Mouse (Mus musculus) embryo, embryonic 9.5 days (tissue): ENCODE measurements around the gene Nova2.

Experiments used
- DNase-seq: peaks from one replicate; pipeline ENCODE4 v3.0.0-alpha.2; 2017; ENCODE audit errors: extremely low spot score

Nova2 gene

DNA sequence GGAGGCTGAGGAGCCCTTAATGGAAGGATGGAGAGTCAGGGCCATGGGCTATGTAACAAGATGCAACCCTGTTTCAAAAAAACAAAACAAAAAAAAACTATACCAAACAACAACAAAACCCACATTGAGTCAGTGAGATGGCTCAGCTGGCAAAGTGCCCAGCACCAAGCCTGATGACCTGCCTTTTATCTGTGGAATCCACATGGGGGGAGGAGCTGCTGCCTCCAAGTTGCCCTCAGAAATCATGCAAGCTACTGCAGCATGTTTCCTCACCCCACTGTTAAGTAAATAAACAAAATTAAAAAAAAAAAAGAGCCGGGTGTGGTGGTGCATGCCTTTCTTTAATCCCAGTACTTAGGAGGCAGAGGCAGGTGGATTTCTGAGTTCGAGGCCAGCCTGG is 60.8 kb downstream of the Nova2 start:
- no peak for DNase-seq

DNA sequence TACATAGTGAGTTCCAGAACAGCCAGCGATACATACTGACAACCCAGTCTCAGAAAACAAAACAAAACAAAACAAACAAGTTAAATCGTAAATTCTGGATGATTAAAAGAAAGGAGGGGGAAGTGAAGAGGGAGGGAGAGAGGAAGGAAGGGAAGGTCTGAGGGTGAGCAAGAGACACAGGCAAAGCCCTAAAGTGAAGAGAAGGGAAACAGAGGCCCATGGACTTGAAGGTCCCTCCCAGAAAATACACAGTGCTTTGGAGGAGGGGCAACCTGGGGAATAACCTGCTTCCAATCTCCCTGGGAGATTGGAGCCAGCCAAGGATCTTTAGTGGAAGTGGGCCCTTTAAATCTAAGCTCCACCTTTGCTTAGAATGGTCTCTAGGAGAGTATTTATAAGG is 61.4 kb downstream of the Nova2 start, which contains the start of gene Nanos2:
Gene Nanos2, plus strand, starts transcription at position 301 of the 400 bp plus-strand sequence.
- no peak for DNase-seq

DNA sequence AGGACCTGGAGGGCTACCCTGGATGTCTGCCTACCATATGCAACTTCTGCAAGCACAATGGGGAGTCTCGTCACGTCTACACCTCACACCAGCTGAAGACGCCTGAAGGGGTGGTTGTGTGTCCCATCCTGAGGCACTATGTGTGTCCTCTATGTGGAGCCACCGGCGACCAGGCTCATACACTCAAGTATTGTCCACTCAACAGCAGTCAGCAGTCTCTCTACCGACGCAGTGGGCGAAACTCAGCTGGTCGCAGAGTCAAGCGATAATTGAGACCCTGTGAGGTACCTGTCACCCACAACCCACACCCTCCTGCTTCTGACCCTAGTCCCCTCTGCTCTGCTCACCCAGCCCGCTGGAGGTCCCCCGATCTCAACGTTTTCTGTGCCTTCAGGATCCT is 62.1 kb downstream of the Nova2 start:
- no peak for DNase-seq

DNA sequence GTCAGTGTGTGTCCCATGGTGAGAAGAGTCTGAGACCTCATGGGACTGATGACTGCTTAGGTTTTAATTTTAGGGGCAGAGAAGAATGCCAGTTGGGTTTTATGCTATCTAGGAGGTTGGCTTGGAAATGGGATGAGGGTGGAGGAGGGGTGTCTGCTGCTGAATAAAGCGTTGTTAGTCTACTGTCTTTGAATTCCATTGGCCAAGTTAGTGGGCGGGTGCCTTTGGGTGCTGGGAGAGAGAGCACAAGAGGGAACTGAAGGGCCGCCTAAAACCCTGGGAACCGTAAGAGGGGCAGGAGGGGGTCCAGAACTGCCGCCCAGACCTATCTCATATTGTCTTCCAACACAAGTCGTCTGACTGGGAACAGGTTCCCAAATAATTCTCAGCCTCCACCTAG is 63.1 kb downstream of the Nova2 start:
- DNase-seq: no peak

DNA sequence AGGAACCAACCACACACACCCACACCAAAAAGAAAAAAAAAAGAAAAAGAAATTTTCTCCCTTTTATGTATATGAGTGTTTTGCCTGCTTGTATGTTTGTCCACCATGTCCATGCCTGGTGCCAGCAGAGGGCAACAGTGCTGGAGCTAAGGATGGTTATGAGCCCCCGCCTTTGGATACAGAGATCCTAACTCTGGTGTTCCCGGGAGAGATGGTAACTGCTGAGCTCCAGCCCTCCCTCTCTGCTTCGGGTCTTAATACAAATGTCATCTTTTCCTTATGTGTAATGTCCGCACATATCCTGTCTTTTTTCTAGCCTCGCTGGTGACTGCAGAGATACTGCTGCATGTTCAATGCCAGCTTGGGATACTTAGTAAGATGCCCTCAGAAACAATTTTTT is 64.3 kb downstream of the Nova2 start:
- DNase-seq: peak; percentile 29

DNA sequence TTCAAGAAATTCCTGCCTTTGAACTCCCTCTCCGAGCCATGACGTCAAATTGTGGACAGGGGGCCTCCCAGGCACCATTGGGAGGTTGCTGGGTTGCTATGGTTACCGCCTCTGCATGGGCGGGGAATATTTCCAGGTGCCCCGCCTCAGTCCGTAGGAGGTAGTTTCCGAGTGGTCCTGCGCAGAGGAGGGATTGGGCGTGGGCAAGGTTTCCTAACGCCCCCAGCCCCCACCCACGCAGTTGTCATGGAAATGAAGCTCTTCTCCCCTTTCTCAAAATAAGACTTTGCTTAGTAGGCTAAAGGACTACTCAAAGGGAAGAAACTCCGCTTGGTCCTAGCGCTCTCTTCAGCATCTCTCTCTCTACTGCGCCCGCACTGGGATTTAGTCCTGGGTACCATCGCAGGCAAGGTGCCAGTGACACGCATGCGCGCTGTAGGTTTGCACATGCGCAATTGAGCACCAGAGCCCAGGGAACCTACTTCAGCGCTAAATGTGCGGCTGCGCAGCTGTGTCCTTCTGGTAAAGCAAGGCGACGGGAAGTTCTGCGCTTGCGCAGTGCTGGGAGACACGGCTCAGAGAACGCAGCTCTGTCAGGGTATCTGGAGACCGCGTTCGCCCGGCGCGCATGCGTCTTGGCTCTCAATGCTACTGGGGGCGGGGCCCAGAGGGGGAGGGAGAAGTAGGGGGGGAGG is 65.1 kb downstream of the Nova2 start, which contains the start of gene Mypop:
Gene Mypop, plus strand, starts transcription at position 645 of the 695 bp plus-strand sequence.
- peak; percentile 99 for DNase-seq

DNA sequence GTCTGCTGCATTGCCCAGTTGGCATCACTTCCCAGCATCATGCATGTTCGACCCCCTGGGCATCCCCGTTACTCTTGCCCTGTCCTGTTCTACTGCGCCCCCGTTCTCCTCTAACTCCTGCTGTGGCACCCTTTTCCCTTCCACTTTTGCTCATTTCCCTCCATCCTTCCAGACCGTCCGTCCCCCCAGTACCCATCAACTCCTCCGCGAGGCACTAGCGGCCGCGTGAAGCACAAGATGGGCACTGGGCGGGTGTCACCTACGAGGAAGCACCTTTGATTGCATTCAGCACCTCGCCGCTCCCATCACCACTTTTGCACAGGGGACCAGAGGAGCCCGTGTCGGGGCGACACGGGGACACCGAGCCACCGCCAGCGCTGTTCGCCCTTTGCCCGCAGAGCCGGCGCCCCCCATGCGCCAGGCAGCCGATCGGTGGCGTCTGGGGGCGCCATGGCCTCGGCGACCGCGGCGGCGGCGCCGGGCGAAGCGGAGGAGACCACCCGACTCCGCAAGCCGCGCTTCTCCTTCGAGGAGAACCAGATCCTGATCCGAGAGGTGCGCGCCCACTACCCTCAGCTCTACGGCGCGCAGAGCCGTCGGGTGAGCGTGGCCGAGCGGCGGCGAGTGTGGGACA is 66.1 kb downstream of the Nova2 start:
- peak; percentile 35 for DNase-seq

DNA sequence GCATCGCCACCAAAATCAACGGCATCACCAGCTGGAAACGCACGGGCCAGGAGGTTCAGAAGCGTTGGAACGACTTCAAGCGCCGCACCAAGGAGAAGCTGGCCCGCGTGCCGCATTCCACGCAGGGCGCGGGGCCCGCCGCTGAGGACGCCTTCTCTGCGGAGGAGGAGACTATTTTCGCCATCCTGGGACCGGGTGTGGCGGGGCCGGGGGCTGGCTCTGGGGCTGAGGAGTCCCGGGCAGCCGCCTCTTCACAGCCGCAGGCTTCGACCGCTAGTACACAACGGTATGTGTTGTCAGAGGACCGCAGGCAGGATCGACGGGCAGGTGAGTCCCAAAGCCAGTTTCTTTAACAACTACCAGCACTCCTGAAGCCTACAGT is 66.6 kb downstream of the Nova2 start:
- no peak for DNase-seq

DNA sequence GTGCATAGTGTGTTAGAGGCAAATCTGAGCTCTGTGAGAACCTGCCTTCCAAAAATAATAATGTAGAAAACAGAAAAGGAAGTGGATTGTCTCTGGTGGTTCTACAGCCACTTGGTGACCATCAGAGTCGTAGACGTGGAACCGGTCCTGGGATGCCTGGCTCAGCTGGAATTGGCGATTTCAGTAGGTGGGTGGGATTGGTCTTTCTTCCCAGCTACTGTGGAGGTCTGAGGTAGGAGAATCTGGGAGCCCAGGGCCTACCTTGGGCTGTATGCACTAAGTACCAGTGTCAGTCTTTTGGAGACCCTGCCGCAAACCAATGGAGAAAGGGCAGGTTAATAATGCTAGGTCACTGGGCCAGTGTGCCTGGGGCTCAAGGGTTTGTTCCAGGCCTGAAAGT is 67.3 kb downstream of the Nova2 start:
- DNase-seq: no peak

DNA sequence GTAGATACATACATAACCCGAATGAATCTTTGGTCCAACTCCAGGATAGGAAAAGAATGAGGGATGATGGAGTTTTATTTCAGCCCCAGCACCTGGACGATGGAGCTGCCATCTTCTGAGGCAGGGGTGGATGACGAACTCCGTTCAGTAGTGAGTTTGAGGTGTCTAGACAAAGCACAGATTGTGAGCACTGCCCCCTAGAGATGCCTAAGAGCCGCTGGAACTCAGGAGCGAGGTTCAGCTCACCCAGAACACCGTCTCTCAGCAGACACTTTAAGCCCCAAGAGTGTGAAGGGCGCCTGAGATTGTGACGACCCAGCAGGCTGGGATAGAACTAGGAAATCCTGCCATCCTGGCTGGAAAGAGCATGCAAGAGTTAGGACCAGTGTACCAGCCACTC is 73.1 kb downstream of the Nova2 start:
- no peak for DNase-seq

DNA sequence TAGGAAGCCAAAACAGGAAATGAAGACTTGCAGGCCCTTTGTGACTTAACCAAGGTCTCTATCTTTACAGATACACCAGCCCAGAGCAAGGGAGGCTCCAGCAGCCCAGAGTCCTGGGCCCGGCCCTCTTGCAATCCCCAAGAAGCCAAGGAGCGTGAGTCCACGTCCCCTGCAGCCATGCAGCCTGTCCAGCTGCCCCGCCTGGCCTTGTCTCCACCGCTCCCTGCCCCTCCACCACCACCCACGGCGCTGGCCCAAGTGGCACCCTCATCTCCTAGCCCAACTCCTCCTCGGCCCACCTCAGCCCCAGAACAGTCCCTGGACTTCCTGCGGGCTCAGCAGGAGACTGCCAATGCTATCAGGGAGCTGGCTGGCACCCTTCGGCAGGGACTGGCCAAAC is 74.7 kb downstream of the Nova2 start:
- no peak for DNase-seq

DNA sequence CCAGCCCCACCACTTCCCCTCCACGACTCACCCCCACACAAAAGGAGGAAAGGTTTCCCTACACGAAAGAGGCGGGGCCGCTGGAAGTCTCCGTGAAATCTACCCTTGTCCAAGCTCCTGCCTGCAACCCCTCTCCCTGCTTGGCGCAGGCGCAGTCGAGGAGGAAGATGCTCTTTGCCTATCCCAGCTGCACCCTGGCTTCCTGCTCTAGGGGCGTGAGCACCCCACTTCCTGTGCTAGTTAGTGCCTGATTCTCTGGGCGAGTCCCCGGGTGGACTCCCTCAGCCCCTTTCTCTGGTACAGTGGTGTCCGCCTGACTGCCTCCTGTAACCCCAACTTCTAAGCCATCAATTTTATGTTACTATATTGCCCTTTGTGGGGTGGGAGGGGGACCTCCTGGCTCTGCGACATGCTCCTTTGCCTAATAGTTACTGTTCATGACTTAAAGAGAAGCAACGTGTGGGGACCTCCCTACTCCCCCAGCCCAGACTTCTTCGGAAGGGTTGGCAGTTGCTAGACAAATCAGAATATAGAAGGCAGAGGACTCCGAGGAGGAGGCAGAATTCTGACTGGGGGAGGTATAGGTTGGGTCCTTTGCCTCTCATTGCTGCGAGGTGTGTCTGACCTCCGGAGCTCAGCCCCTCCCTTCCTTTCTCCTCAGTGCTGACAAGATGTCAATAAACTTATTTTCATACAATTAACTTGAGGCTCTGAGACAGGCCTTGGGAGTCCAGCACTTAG is 75.5 kb downstream of the Nova2 start:
- peak; percentile 63 for DNase-seq

DNA sequence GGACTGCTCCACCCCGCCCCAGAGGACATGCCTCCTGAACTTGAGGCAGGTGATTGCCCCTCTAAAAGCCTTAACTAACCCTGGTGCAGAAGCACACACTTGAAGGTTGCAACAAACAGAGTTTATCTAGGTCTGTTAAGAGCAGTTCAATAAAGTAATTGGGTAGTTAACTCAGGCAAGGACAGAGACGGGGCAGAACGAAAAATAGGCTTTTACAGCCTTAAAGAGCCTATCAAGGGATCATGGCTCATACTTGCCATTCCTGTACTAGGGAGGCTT is 76.1 kb downstream of the Nova2 start:
- no peak for DNase-seq

DNA sequence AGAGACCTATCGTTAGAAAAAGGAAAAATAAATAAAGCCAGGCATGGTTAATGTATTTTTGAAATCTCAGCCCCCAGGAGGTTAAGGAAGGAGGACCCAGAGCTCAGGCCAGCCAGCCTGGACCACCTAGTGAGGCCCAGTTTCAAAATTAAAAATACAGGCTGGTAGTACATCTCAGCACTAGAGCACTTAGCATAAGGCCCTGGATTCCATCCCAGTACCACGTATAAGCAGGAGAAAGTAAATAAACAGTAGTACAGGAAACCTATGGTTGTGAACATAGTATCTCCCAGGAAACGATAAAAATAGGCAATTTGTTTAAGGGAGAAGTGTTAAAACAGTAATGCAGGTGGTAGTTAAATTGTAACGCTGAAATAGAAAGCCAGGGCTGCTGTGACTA is 76.4 kb downstream of the Nova2 start:
- no peak for DNase-seq

DNA sequence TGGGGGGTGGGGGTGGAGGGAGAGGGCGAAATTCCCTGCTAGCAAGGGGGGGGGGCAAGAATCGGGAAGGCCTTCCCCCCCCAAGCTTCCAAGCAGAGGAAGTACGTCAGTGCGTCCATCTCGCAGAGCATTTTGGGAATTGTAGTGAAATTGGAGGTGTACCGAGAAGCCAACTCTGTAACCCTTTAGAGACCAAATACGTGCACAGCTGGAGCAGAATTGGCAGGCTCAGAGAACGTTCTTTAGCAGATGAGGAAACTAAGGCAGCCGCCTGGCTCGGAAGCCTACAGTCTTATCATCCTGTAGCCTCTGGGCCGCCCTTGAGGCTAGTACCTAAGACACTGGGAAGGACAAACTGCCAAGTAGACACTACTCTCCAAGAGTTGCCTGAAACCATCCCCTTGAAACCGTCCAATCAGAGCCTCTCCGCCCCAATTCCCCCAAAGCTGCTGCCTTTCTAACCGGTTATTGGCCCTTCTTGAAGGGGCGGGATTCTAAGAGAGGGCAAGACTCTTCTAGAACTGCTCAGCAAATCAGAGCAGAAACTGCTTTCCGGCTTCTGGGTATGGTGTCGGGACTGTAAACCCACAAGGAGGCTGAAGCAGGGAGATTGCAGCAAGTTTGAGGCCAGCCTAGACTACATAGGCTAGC is 77.3 kb downstream of the Nova2 start:
- peak; percentile 85 for DNase-seq

DNA sequence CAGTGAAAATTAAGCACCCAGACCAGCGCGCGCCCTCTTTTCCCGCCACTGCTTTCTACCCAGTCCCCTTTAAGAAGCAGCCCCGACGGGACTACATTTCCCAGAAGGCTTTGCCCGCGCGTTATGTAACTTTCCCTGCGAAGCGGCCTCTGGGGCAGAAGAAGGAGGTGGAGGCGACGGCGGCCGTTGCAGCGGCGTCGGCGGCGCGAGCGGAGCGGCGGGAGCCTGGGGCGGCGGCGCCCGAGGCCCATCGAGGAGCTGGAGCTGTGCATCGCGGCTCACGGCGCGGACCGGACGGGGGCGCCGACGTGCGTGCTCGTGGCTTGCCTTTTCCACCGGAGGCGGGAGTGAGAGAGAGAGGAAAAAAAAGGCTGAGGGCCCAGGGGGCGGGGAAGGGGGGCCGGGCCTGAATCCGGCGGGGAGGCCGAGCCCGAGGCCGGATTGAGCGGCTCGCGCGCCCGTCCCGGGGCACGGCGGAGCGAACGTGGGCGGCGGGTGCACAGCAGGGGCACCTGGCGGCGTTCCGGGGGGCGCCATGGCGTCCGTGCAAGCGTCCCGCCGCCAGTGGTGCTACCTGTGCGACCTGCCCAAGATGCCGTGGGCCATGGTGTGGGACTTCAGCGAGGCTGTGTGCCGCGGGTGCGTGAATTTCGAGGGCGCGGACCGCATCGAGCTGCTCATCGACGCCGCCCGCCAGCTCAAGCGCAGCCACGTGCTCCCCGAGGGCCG is 78.4 kb downstream of the Nova2 start, which contains the start of gene Irf2bp1:
Gene Irf2bp1, plus strand, starts transcription at position 143 of the 729 bp plus-strand sequence.
- peak; percentile 94 for DNase-seq

DNA sequence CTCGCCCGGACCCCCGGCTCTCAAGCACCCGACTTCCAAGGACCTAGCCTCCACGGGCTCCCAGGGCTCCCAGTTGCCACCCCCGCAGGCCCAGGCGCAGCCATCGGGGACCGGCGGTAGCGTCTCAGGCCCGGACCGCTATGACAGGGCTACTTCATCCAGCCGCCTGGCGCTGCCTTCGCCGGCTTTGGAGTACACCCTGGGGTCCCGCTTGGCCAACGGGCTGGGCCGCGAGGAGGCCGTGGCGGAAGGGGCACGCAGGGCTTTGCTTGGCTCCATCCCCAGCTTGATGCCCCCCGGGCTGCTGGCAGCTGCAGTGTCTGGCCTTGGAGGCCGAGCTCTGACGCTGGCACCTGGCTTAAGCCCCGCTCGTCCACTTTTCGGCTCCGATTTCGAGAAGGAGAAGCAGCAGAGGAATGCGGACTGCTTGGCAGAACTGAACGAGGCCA is 79.0 kb downstream of the Nova2 start:
- DNase-seq: peak; percentile 49

DNA sequence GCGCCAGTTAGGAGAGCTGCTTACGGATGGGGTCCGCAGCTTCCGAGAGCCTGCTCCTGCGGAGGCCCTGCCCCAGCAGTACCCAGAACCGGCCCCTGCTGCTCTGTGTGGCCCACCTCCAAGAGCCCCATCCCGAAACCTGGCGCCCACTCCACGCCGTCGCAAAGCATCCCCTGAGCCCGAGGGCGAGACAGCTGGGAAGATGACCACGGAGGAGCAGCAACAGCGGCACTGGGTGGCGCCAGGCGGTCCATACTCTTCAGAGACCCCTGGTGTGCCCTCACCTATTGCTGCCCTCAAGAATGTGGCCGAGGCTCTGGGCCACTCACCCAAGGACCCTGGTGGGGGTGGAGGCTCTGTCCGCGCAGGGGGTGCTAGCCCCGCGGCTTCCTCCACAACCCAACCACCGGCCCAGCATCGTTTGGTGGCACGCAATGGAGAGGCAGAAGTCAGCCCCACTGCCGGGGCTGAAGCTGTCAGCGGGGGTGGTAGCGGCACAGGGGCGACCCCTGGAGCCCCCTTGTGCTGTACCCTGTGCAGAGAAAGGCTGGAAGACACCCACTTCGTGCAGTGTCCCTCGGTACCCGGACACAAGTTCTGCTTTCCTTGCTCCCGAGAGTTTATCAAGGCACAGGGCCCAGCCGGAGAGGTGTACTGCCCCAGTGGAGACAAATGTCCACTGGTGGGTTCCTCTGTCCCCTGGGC is 79.9 kb downstream of the Nova2 start:
- no peak for DNase-seq

DNA sequence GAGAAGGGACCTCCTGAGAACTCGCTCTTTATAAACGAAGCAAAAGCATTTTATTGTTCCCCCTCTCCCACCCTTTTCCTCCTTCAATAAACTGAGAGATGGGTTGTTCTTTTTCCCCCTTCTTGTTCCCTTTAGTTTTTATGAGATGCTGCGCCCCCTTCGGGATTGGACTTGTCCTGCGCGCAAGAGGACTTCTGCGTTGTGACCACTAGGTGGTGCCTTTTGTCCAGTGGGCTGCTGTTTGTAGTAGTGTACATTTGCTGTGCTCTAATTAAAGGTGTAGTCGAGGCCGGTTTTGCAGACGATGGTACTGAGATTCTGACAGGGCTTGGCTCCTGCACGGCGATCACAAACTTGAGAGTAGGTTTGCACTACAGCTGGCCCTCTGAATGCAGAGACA is 80.8 kb downstream of the Nova2 start:
- DNase-seq: peak; percentile 87

DNA sequence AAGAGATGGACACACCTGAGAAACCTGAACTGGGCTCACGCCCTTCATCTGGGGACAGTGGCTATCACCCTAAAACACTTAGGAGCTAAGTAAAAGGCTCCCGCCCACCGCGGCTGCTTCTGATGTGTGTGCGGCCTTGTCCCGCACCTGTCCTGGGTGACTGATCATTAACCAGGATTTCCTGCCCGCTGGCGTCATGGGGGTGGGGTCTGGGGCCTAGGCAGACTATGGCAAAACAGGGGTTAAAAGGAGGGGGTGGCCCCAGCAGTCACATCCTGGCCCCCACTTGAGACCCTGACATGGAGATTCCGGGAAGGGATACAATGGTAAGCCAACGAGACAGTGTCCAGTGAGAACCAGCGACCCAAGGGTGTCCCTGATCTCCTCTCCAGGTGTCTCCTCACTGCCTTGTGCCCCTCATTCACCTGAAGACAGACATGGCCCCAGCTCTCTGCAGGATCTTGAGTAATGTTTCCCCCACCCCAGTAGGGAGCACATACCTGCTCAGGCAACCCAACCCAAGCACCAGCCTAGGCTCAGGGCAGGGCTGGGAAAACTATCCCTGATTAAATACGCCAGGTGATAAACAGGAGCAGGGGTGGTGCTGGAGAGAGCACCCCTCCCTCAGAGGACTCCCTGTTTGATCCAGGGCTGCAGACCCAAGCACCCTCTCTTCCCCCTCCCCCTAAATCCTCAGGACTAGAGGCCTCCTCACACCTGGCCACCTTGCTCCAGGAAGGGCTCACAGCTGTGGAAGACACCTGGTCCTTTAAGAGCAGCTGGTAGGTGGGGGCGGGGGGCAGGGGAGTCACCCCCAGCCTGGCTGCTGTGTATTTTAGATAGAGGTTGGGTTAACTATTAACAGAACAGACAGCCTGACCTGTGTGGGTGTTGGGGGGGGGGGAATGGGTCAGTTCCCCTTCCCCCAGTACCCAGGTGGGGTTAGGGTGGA is 81.6 kb downstream of the Nova2 start:
- DNase-seq: no peak
